Comparison of ENCODE assay signal across 16 mouse cellular contexts in the genomic region with DNA sequence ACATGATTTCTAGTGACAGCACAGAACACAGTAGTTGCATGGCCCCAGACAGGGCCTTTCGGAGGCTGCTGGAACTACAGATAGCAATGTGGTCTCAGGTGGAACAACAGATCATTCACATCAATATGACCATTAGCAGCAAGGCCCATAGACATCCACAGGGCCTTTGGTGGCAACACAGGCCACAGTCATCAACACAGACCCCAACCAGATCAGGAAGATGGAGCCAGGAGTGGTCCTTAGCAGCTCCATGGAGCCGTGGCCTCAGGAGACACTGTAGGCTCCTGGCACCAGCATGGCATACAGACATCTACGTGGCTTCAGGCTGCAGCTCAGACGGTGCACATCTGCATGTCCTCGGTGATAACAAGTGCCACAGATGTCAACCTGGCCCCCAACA.
"Had no signal": no experiment of that assay in that cellular context is flagged by ENCODE, and none has a peak within 500 bp of the region (broad histone marks: within the 10 kb centered on the region; RNA-seq: fewer than 3 reads in every experiment).

No protein-coding gene starts in this region.

- H3K27me3 ChIP-seq: intestine, embryonic 15.5 days; lung, embryonic 15.5 days; midbrain, embryonic 12.5 days; midbrain, embryonic 15.5 days; neural tube, embryonic 12.5 days; neural tube, embryonic 15.5 days had no signal

- ATAC-seq: intestine, embryonic 15.5 days; midbrain, embryonic 15.5 days had no signal

- H3K9me3 ChIP-seq: intestine, embryonic 15.5 days; lung, embryonic 15.5 days; midbrain, embryonic 12.5 days; midbrain, embryonic 15.5 days; neural tube, embryonic 12.5 days; neural tube, embryonic 15.5 days had no signal

- DNase-seq: kidney, adult 2 months; kidney, postnatal 36 days; layer of hippocampus, postnatal 36 days; lung, adult 18-20 months; lung, postnatal 10 days; lung, postnatal 36 days; thymus, postnatal 25 days had no signal

- H3K36me3 ChIP-seq: intestine, embryonic 15.5 days; lung, embryonic 15.5 days; midbrain, embryonic 12.5 days; midbrain, embryonic 15.5 days; neural tube, embryonic 12.5 days; neural tube, embryonic 15.5 days had no signal

- H3K4me3 ChIP-seq: intestine, embryonic 15.5 days; left cerebral cortex, adult 2 months; lung, embryonic 15.5 days; midbrain, embryonic 12.5 days; midbrain, embryonic 15.5 days; neural tube, embryonic 12.5 days; neural tube, embryonic 15.5 days had no signal

- H3K4me2 ChIP-seq: intestine, embryonic 15.5 days; lung, embryonic 15.5 days; midbrain, embryonic 12.5 days; midbrain, embryonic 15.5 days; neural tube, embryonic 12.5 days; neural tube, embryonic 15.5 days had no signal

- H3K27ac ChIP-seq: intestine, embryonic 15.5 days; kidney, postnatal 0 days; left cerebral cortex, adult 2 months; liver, embryonic 14.5 days; midbrain, embryonic 12.5 days; midbrain, embryonic 15.5 days; neural tube, embryonic 12.5 days; neural tube, embryonic 15.5 days had no signal

- H3K4me1 ChIP-seq: intestine, embryonic 15.5 days; midbrain, embryonic 12.5 days; midbrain, embryonic 15.5 days; neural tube, embryonic 12.5 days; neural tube, embryonic 15.5 days had no signal

- H3K9ac ChIP-seq: intestine, embryonic 15.5 days; liver, embryonic 14.5 days; lung, embryonic 15.5 days; midbrain, embryonic 12.5 days; midbrain, embryonic 15.5 days; neural tube, embryonic 12.5 days; neural tube, embryonic 15.5 days had no signal
